Mouse (Mus musculus) T-cell, adult 2 months (primary cell): ENCODE data around the gene Tada3.
"Not testable (repeated sequence)": the region's sequence is repeated elsewhere in the genome, so short reads cannot be mapped to it uniquely, and the experiment has no call there.

ENCODE experiments used
- DNase-seq: peaks from one replicate; pipeline ENCODE4 v3.0.0; 2022; ENCODE audit warnings: low spot score

The Tada3 gene

DNA sequence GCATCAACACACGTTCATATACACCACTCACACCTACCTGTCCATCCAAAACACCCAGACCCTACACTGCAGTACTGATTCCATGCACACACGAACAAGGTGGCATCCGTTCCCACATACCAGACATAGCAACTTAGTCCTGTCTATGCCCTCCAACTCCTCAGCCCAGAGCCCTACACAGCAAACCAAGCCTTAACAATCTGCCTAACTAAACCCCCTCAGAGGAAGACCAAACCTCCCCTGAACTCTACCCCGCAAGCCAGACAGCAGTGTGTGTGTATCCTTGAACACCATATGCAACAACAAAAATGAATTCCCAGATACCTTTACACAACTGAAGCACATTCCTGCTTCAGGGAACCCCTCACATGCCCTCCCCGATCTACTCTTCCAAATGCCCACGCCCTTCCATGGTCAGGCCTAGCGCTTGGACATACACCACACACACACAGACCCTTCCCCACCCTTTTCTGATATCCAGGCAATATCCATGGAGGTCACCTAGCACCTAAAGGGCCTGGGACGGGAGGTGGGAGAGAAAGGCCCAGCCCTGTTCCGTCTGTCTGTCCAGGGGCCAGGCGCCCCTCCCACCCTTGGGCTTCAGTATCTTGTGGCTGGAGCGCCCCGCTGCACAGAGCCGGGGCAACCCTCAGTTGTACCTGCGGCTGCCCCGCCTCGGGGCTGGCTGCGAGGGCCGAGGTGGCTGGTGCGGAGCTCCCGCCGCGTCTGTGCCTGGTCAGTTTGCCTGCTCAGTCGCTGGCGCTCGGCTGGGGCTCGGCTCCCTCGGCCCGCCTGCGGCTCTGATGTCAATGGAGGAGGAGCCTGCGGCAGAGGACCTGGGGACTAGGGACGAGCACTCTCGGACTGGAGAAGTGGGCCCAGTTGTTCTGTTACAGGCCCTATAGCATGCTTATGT, 34.2 kb downstream of the Tada3 start, which contains the start of gene Camk1:
Gene Camk1 (minus strand): TSS at position 808 of the 916 bp plus-strand sequence.
- peak; percentile 8 for DNase-seq

DNA sequence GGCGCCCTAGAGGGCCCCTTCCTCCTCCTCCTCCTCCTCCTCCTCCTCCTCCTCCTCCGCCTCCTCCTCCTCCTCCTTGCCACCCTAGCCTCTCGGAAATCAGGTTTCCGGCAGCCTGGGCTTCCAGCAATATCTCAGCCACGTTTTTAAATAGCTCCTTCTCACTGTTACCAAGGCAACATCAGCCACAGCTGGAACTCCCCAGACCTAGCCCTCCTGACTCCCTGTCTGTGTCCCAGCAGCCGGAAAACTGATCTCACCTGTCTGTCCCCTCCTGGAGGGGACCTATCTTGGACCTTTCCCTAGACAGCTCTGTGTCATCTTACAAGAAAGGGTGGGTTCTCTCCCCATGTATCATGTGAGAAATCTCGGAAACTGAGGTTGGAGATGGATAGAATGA, 35.4 kb downstream of the Tada3 start:
- no peak for DNase-seq

DNA sequence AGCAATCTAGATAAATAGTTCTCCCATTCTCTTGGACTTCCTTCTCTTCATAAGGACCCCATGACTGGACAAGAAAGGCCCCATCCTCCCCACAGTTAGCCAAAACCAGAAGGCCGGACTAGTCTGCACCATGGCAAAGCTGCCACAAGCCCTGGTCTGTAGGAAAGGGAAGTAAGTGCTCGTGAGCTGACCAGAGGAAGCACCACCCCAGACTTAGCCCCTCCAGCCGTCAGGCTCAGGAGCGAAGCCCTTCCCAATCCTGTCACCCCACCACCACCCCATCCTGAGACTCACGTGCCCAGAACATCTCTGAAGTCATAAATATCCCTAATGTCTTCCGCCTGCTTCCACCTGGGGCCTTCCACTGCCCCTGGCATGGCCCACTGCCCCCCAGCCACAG, 36.1 kb downstream of the Tada3 start:
- DNase-seq = no peak

DNA sequence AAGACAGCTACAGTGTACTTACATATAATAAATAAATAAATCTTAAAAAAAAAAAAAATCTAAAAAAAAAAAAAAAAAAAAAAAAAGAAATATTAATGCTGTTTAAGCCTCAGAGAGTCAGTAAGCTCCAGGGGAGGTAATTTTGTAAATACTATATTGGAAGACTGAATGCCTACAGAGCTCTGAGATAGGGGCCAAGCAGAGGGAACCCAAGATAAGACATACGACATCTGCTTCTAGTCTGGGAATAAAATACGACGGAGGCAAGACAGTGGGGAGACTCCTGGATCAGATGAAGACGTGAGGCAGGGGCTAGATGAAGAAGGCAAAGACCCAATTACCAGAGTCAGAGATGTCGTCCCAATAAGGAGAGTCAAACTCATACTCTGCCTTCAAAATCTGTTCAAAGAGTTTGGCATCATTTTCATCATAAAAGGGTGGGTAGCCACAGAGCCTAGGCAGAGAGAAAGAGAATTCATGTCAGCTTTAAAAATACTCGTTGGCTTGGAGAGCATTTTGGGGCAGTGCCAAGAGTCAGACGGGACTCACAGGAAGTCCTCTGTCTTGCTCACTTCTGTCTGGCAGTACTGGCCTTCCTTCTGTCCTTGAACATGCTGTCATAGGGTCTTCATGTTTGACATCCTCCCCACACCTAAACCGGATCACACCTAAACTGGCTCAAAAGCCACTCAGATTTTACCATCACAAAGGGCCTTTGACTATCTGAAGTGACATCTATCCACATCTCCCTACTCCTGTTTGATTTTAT, 40.6 kb downstream of the Tada3 start:
- DNase-seq = no peak

GRCm38 (mm10) chr6:113334216-113334615, 43.5 kb downstream of the Tada3 start:
- DNase-seq = no peak

- DNase-seq = no peak
These were observed 44.3 kb downstream of the Tada3 start for GRCm38 (mm10) chr6:113333137-113333950.

- DNase-seq = not testable (repeated sequence)
These were observed 44.9 kb downstream of the Tada3 start for GRCm38 (mm10) chr6:113332734-113333133.

DNA sequence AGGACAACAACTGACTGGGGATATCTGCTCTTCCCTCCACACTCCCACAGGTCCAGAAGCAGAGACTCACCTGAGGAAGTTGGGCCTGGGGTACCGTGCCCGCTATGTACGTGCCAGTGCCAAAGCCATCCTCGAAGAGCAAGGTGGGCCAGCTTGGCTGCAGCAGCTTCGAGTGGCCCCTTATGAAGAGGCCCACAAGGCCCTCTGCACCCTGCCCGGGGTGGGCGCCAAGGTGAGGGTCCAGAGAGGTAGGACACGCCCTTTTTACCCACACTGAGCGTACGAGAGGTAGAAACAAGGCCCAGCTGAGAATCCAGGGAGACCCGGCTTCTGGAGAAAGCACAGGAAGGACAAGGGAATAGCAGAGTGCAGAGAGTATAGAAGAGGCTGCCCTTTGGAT, 46.0 kb downstream of the Tada3 start:
- DNase-seq = no peak

GRCm38 (mm10) chr6:113330547-113330946, 47.1 kb downstream of the Tada3 start:
- DNase-seq = peak; percentile 53

DNA sequence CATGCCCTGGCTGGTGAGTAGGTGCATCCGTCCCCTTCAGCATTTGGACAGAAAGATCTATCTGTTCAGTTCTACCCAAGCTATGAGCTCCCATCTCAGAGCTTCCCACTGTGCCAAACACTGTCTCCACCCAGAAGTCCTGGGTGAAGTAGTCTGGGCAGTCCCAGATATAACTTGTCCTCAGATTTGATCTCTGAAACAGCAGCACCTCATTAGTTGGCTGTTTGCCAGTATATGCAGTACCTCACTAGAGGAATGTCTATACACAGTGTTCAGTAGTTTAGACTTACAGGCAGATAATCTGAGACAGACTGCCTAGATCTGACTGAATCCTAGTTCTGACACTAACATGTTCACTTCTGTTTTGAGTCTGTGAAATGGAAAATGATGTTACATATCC, 48.3 kb downstream of the Tada3 start:
- no peak for DNase-seq

DNA sequence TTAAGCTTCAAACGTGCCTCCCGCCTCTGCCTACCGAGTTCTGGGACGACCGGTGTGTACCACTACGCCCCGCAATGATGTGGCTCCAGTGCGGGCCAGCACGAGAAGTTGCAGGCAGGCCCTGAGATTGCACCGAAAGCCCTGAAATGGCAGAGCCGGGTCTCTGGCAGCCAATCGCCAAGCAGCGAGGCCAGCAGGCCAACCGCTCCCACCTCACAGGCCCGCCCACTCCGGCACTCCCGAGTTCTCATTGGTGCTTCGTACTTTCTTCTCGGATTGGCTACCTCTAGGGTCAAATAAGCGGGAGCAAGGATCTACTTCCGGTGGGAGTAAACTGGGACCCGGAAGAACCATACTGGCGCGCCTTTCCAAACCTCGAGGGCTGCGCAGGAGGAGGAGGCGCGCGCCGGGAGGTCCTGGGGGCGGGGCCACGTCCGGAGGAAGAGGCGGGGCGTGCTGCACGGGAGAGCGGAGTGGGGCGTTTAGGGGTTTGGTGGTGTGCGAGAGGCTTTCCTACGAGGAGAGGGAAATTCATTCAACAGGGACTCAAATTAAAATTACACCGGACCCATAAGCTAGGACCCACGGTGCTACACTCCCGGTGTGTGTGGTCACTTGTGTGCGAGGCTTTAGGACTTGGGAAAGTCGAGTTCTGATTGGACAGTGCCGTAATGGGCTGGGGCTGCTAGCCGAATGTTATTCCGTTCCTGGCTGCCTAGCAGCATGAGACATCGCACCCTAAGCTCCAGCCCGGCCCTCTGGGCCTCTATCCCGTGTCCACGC, 51.0 kb downstream of the Tada3 start, which contains the start of gene Ogg1:
Gene Ogg1 (plus strand): TSS at position 440 of the 783 bp plus-strand sequence.
- peak; percentile 99 for DNase-seq
